Mouse (Mus musculus): ENCODE measurements around the gene 2410131K14Rik. TPM values are rescaled to one million over a fixed set of nuclear protein-coding genes. Genes with fewer than 3 reads are reported as not detected.

Gene 2410131K14Rik
- polyA plus RNA-seq, 1 experiment from 2014 or later: 15.0 TPM

GRCm38 (mm10) chr5:118294086-118294864, 49.2 kb downstream of the 2410131K14Rik start:
- 36% methylated on average over 23 of the region's 23 CpGs for WGBS
- H3K27ac ChIP-seq: peak overlapping the region; percentile 61
- no peaks in the 10 kb centered on the region for H3K27me3 ChIP-seq
- no peaks in the 10 kb centered on the region for H3K9me3 ChIP-seq
- peak overlapping the region; percentile 17; the same call in 1 of the 2 replicates for H3K4me2 ChIP-seq (replicated peaks)
- peak; percentile 89 for ATAC-seq
- H3K36me3 ChIP-seq: no peaks in the 10 kb centered on the region
- H3K9ac ChIP-seq (replicated peaks): no peak overlapping the region
- peaks cover 21% of the 10 kb centered on the region for H3K4me1 ChIP-seq (replicated peaks)
- no peak overlapping the region for H3K4me3 ChIP-seq (replicated peaks)

GRCm38 (mm10) chr5:118294865-118295258, 49.8 kb downstream of the 2410131K14Rik start:
- WGBS: 84% methylated on average over 7 of the region's 7 CpGs

GRCm38 (mm10) chr5:118297338-118297746, 52.3 kb downstream of the 2410131K14Rik start:
- WGBS: 22% methylated on average over 12 of the region's 12 CpGs
- Histone ChIP-seq H3K9me3 (no peaks in the 10 kb centered on the region), H3K9ac (replicated peaks) (no peak overlapping the region), H3K4me3 (replicated peaks) (no peak overlapping the region), H3K4me1 (replicated peaks) (peaks cover 21% of the 10 kb centered on the region), H3K36me3 (no peaks in the 10 kb centered on the region), H3K27ac (peak overlapping the region; percentile 39; the same call in 1 of the 2 replicates), H3K4me2 (replicated peaks) (0 out of 2 replicates have a peak overlapping the region, but pooled peaks have one; percentile 13), H3K27me3 (no peaks in the 10 kb centered on the region)
- ATAC-seq: no peak; the same call in 1 of the 2 replicates

More at GRCm38 (mm10) chr5:118294865-118295258, 49.8 kb downstream of the 2410131K14Rik start:
- Histone ChIP-seq H3K4me2 (replicated peaks) (no peak overlapping the region), H3K4me1 (replicated peaks) (peaks cover 21% of the 10 kb centered on the region), H3K9ac (replicated peaks) (no peak overlapping the region), H3K27me3 (no peaks in the 10 kb centered on the region), H3K4me3 (replicated peaks) (no peak overlapping the region), H3K9me3 (no peaks in the 10 kb centered on the region), H3K36me3 (no peaks in the 10 kb centered on the region), H3K27ac (peak overlapping the region; percentile 61)
- no peak for ATAC-seq

GRCm38 (mm10) chr5:118299720-118300400, 54.8 kb downstream of the 2410131K14Rik start:
- H3K4me3 ChIP-seq (replicated peaks): no peak overlapping the region
- H3K36me3 ChIP-seq: no peaks in the 10 kb centered on the region
- no peaks in the 10 kb centered on the region for H3K9me3 ChIP-seq
- no peak overlapping the region for H3K9ac ChIP-seq (replicated peaks)
- no peak for ATAC-seq
- H3K27me3 ChIP-seq: no peaks in the 10 kb centered on the region
- H3K4me2 ChIP-seq (replicated peaks): no peak overlapping the region
- H3K27ac ChIP-seq: no peak overlapping the region
- WGBS: 88% methylated on average over 11 of the region's 11 CpGs
- H3K4me1 ChIP-seq (replicated peaks): peaks cover 16% of the 10 kb centered on the region

GRCm38 (mm10) chr5:118302466-118303155, 57.6 kb downstream of the 2410131K14Rik start:
- WGBS: 70% methylated on average over 9 of the region's 9 CpGs

GRCm38 (mm10) chr5:118304970-118305618, 60.1 kb downstream of the 2410131K14Rik start:
- ATAC-seq: no peak
- Histone ChIP-seq H3K27me3 (no peaks in the 10 kb centered on the region), H3K4me1 (replicated peaks) (no peaks in the 10 kb centered on the region), H3K4me3 (replicated peaks) (no peak overlapping the region), H3K36me3 (no peaks in the 10 kb centered on the region), H3K4me2 (replicated peaks) (no peak overlapping the region), H3K9me3 (no peaks in the 10 kb centered on the region), H3K9ac (replicated peaks) (no peak overlapping the region), H3K27ac (no peak overlapping the region)
- WGBS: 90% methylated on average over 19 of the region's 19 CpGs

More at GRCm38 (mm10) chr5:118302466-118303155, 57.6 kb downstream of the 2410131K14Rik start:
- Histone ChIP-seq H3K9ac (replicated peaks) (no peak overlapping the region), H3K27me3 (no peaks in the 10 kb centered on the region), H3K4me2 (replicated peaks) (no peak overlapping the region), H3K4me1 (replicated peaks) (peaks cover 9% of the 10 kb centered on the region), H3K36me3 (no peaks in the 10 kb centered on the region), H3K27ac (no peak overlapping the region), H3K4me3 (replicated peaks) (no peak overlapping the region), H3K9me3 (no peaks in the 10 kb centered on the region)
- no peak for ATAC-seq

DNA sequence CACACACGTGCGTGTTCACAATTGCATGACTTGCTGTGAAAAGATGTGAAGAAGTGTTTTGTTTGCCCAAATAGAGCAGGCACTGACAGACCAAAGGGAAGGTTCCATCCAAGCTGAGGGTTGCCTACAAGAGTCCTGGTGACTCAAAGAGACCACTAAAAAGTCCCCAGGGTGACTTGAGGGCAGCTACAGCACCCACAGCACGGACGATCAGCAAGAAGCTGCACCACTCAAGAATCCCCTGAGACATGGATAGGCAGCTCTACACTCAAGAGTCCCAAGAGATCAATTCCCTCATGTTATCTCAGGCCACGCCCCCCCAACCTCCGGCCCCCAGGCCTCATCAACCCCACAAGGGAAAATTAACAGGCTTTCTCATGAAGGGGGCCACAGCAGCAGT, 65.4 kb downstream of the 2410131K14Rik start:
- 85% methylated on average over 6 of the region's 6 CpGs for WGBS

GRCm38 (mm10) chr5:118311251-118311650, 66.2 kb downstream of the 2410131K14Rik start:
- Histone ChIP-seq H3K4me1 (replicated peaks) (no peaks in the 10 kb centered on the region), H3K27me3 (peaks cover 1% of the 10 kb centered on the region; the same call in 1 of the 2 replicates), H3K9me3 (no peaks in the 10 kb centered on the region), H3K9ac (replicated peaks) (no peak overlapping the region), H3K27ac (no peak overlapping the region), H3K4me2 (replicated peaks) (no peak overlapping the region), H3K36me3 (no peaks in the 10 kb centered on the region), H3K4me3 (replicated peaks) (no peak overlapping the region)
- no peak for ATAC-seq
- WGBS: 68% methylated on average over 10 of the region's 10 CpGs

More for the DNA sequence above, 65.4 kb downstream of the 2410131K14Rik start:
- Histone ChIP-seq H3K9me3 (no peaks in the 10 kb centered on the region), H3K4me3 (replicated peaks) (no peak overlapping the region), H3K27ac (no peak overlapping the region), H3K9ac (replicated peaks) (no peak overlapping the region), H3K4me1 (replicated peaks) (no peaks in the 10 kb centered on the region), H3K27me3 (no peaks in the 10 kb centered on the region), H3K36me3 (no peaks in the 10 kb centered on the region), H3K4me2 (replicated peaks) (no peak overlapping the region)
- no peak for ATAC-seq

- 91% methylated on average over 6 of the region's 6 CpGs for WGBS
- no peak overlapping the region for H3K4me2 ChIP-seq (replicated peaks)
- no peaks in the 10 kb centered on the region for H3K9me3 ChIP-seq
- no peak overlapping the region for H3K9ac ChIP-seq (replicated peaks)
- no peaks in the 10 kb centered on the region for H3K36me3 ChIP-seq
- ATAC-seq: no peak
- H3K27me3 ChIP-seq: peaks cover 3% of the 10 kb centered on the region; the same call in 1 of the 2 replicates
- 0 out of 2 replicates have a peak, but pooled peaks cover under 1% of the 10 kb centered on the region for H3K4me1 ChIP-seq (replicated peaks)
- no peak overlapping the region for H3K27ac ChIP-seq
- no peak overlapping the region for H3K4me3 ChIP-seq (replicated peaks)
These were observed 68.7 kb downstream of the 2410131K14Rik start for GRCm38 (mm10) chr5:118313766-118314165.
